Mouse (Mus musculus) testis, adult 2 months (tissue): ENCODE data around the gene Wdr25.

Experiments used
- CTCF ChIP-seq: fragments of 200-500 bp; IDR thresholded peaks from 2 replicates; pipeline ENCODE4 v1.5.1; 2012; ENCODE audit warnings: low read depth, mild to moderate bottlenecking, inconsistent platforms, low read length, moderate library complexity; ENCODE audit not compliant: control insufficient read depth, insufficient read depth, insufficient replicate concordance
- POLR2A ChIP-seq: fragments of 200-500 bp; IDR thresholded peaks from 2 replicates; pipeline ENCODE4 v1.6.1; 2012; ENCODE audit warnings: low read depth, mild to moderate bottlenecking, inconsistent platforms, low read length, moderate library complexity; ENCODE audit not compliant: control insufficient read depth

DNA sequence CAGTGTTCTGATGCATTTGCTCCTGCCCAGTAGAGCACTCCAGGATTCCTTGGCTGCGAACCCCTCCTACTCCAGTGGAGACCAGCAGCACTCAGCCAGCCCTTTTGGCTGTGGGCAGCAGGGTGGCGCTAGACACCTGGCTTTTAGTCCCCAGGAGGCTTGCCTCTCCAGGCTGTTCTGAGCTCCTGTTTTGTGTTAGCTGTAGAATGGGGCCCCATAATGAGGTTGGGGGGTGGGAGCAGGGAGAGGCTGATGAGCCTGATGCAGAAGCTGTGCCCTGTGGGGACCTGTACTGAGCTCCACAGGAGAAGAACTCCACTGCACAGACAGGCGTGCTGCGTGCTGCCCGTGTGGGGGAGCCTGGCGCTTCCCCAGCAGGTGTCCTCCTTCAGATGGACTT lies 60.4 kb downstream of the Wdr25 start:
- TF ChIP-seq POLR2A (no peak), CTCF (no peak)
